Mouse (Mus musculus) left cerebral cortex, postnatal 36 days (tissue): ENCODE data around the gene Cuedc2. TPM values are rescaled to one million over a fixed set of nuclear protein-coding genes. Genes with fewer than 3 reads are reported as not detected.
A peak's percentile ranks its signal among the peaks of the same experiment; 100 is the strongest.

Experiments
- DNase-seq, 2 experiments: peaks; one replicate each; pipeline ENCODE4 v3.0.0; 2021 to 2022; ENCODE audit warnings: low spot score in 2 of 2, mixed read lengths in 1 of 2
- intact Hi-C: fragments of 180-260 bp; cut with DNase I; formaldehyde crosslinking; loops from one replicate; pipeline ENCODE4 v1.15.1; 2025
- total RNA-seq, 2 experiments: library from RNA; stranded (reverse); gene quantifications; 2 replicates each; pipeline ENCODE4 v1.2.3; 2021

Gene Cuedc2
- total RNA-seq, 2 experiments from 2014 or later = 166 to 216 TPM

- intact Hi-C loops = no loop called here
- DNase-seq = no peak
These were observed 14.8 kb downstream of the Cuedc2 start for GRCm38 (mm10) chr19:46323716-46324115.

- intact Hi-C loops = no loop called here
- DNase-seq = no peak
These were observed 15.4 kb downstream of the Cuedc2 start for GRCm38 (mm10) chr19:46322996-46323572.

- intact Hi-C loops = no loop called here
- DNase-seq = peak in 1 of 2 experiments; percentile 24
These were observed 16.1 kb downstream of the Cuedc2 start for GRCm38 (mm10) chr19:46322144-46322995.

- intact Hi-C loops = no loop called here
- peak in 1 of 2 experiments; percentile 40 for DNase-seq
These were observed 17.2 kb downstream of the Cuedc2 start for GRCm38 (mm10) chr19:46321101-46321943.

- intact Hi-C loops = no loop called here
- DNase-seq = peak in 1 of 2 experiments; percentile 3
These were observed 18.3 kb downstream of the Cuedc2 start for GRCm38 (mm10) chr19:46320076-46320785.

GRCm38 (mm10) chr19:46318586-46319378 is 19.7 kb downstream of the Cuedc2 start:
- peak; percentile 90 to 94 for DNase-seq
- intact Hi-C loops = loop anchor here (2.0 kb wide), 1 partner anchor 30 kb away; no protein-coding TSS in a partner anchor

- intact Hi-C loops = loop anchor here (2.0 kb wide), 1 partner anchor 31 kb away; no protein-coding TSS in a partner anchor
These were observed 20.5 kb downstream of the Cuedc2 start for GRCm38 (mm10) chr19:46318031-46318471.

GRCm38 (mm10) chr19:46317546-46317885 is 21.0 kb downstream of the Cuedc2 start:
- DNase-seq = peak in 1 of 2 experiments; percentile 12
- intact Hi-C loops = no loop called here

More at GRCm38 (mm10) chr19:46318031-46318471, 20.5 kb downstream of the Cuedc2 start:
- DNase-seq = peak; percentile 66 to 82

- intact Hi-C loops = no loop called here
- DNase-seq = peak; percentile 84 to 89
These were observed 21.5 kb downstream of the Cuedc2 start for GRCm38 (mm10) chr19:46316846-46317545.

GRCm38 (mm10) chr19:46315752-46316610 is 22.5 kb downstream of the Cuedc2 start:
- intact Hi-C loops = no loop called here
- peak in 1 of 2 experiments; percentile 33 for DNase-seq

GRCm38 (mm10) chr19:46314872-46315742 is 23.4 kb downstream of the Cuedc2 start:
- intact Hi-C loops = no loop called here
- DNase-seq = peak; percentile 4 to 34

- DNase-seq = peak in 1 of 2 experiments; percentile 6
- intact Hi-C loops = no loop called here
These were observed 24.3 kb downstream of the Cuedc2 start for GRCm38 (mm10) chr19:46314151-46314601.

GRCm38 (mm10) chr19:46313591-46313990 is 24.9 kb downstream of the Cuedc2 start:
- intact Hi-C loops = no loop called here
- no peak for DNase-seq

GRCm38 (mm10) chr19:46313116-46313515 is 25.4 kb downstream of the Cuedc2 start:
- intact Hi-C loops = no loop called here
- DNase-seq = no peak

- intact Hi-C loops = no loop called here
- peak in 1 of 2 experiments; percentile 5 for DNase-seq
These were observed 25.9 kb downstream of the Cuedc2 start for GRCm38 (mm10) chr19:46312566-46312965.

GRCm38 (mm10) chr19:46311341-46311740 is 27.2 kb downstream of the Cuedc2 start:
- no peak for DNase-seq
- intact Hi-C loops = no loop called here
